Mouse (Mus musculus): Measurements from ENCODE around the gene Fndc9.

- TF ChIP-seq CTCF (IDR thresholded peaks at IDR 0.05; ENCODE audit: low read depth, low read length): no peak
- TF ChIP-seq GATA1 (IDR thresholded peaks at IDR 0.05; ENCODE audit: borderline replicate concordance, low read length): no peak
- no peak for TF ChIP-seq TAL1 (conservative IDR thresholded peaks at IDR 0.05; ENCODE audit: low read depth, low read length)
- no peak for TF ChIP-seq GATA2 (IDR thresholded peaks at IDR 0.05; ENCODE audit: borderline replicate concordance, low read depth, low read length)
- TF ChIP-seq POLR2AphosphoS5 (IDR thresholded peaks at IDR 0.05; ENCODE audit: insufficient replicate concordance, low read depth, low read length): no peak
Measured at GRCm38 (mm10) chr11:46211858-46212257, 23.5 kb upstream of the Fndc9 start.

Measured in G1E (cell line).